Mouse (Mus musculus) testis, adult 2 months (tissue): ENCODE results near the gene Tmem219. TPM values are rescaled to one million over a fixed set of nuclear protein-coding genes. Genes with fewer than 3 reads are reported as not detected.

Experiments used
- H3K27ac ChIP-seq: fragments of 200-500 bp; 2 replicates; pipeline ENCODE4 v1.5.1; 2012; ENCODE audit warnings: low read depth, low read length; ENCODE audit not compliant: control insufficient read depth, insufficient read depth
- H3K27me3 ChIP-seq: fragments of 200-500 bp; 2 replicates; pipeline ENCODE4 v1.6.1; 2012; ENCODE audit warnings: mild to moderate bottlenecking, low read length, moderate library complexity; ENCODE audit not compliant: control insufficient read depth, insufficient read depth
- H3K36me3 ChIP-seq: fragments of 200-500 bp; 2 replicates; pipeline ENCODE4 v1.6.1; 2012; ENCODE audit warnings: mild to moderate bottlenecking, low read length; ENCODE audit not compliant: control insufficient read depth, insufficient read depth
- H3K4me1 ChIP-seq: fragments of 200-500 bp; 2 replicates; pipeline ENCODE4 v1.6.1; 2012; ENCODE audit warnings: low read length; ENCODE audit not compliant: control insufficient read depth, insufficient read depth
- H3K4me3 ChIP-seq: fragments of 200-500 bp; 2 replicates; pipeline ENCODE4 v1.5.1; 2012; ENCODE audit warnings: low read depth, mild to moderate bottlenecking, low read length, moderate library complexity, mixed read lengths; ENCODE audit not compliant: control insufficient read depth
- CTCF ChIP-seq: fragments of 200-500 bp; IDR thresholded peaks from 2 replicates; pipeline ENCODE4 v1.5.1; 2012; ENCODE audit warnings: low read depth, mild to moderate bottlenecking, inconsistent platforms, low read length, moderate library complexity; ENCODE audit not compliant: control insufficient read depth, insufficient read depth, insufficient replicate concordance
- POLR2A ChIP-seq: fragments of 200-500 bp; IDR thresholded peaks from 2 replicates; pipeline ENCODE4 v1.6.1; 2012; ENCODE audit warnings: low read depth, mild to moderate bottlenecking, inconsistent platforms, low read length, moderate library complexity; ENCODE audit not compliant: control insufficient read depth
- polyA plus RNA-seq: library from polyadenylated mRNA; depleted of rRNA; stranded (reverse); fragments of >200 nt; gene quantifications from 2 replicates; pipeline ENCODE4 v1.2.3, GENCODE M21; 2012; rRNA removed

Gene Tmem219
- polyA plus RNA-seq, 1 experiment = 70.3 TPM

DNA sequence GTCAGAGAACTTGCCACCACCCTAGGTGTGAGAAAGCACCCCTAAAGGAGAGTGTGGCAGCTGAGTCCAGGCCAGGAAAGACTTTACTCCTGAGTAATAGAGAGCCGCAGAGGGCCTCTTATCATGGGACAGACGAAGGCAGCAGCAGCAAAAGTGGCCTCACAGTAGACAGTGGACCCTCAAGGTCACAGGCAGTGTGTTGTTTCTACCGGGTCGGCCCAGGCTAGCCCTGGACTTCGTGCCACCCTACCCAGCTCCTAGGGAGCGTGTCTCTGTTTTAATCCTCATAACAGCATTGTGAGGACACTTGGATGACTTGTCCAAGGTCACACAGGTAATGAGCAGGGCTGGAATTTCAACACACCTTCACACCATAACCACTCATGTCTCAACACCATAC is 72.6 kb downstream of the Tmem219 start:
- no peak overlapping the region for H3K27ac ChIP-seq
- H3K4me3 ChIP-seq = no peak overlapping the region
- H3K27me3 ChIP-seq = no peaks in the 10 kb centered on the region
- H3K36me3 ChIP-seq = no peaks in the 10 kb centered on the region
- H3K4me1 ChIP-seq = peaks cover 21% of the 10 kb centered on the region
- no peak for TF ChIP-seq CTCF
- TF ChIP-seq POLR2A = no peak

DNA sequence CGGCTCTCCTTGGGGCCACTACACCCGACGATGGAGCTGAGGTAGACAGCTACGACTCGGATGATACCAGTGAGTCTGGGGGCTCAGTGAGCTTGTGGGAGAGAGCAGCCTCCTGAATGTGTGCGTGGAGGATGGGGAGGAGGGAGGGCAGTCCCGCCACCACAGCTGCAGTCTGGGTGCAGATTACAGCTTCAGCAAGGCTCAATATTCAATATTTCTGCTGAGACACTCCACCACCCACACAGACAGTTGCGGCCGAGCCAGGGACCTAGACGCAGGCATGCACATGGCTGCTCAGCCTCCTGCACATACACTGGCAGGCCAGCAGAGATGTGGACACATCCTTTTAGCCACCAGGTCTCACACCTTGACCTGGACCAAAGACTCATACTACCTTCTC is 73.9 kb downstream of the Tmem219 start:
- TF ChIP-seq POLR2A (no peak), CTCF (no peak)
- H3K4me1 ChIP-seq = peaks cover 21% of the 10 kb centered on the region
- H3K27ac ChIP-seq = no peak overlapping the region
- no peaks in the 10 kb centered on the region for H3K27me3 ChIP-seq
- no peaks in the 10 kb centered on the region for H3K36me3 ChIP-seq
- H3K4me3 ChIP-seq = no peak overlapping the region

GRCm38 (mm10) chr7:126847421-126848398 is 75.0 kb downstream of the Tmem219 start:
- Histone ChIP-seq H3K27ac (no peak overlapping the region), H3K4me3 (peak overlapping the region; percentile 46), H3K27me3 (no peaks in the 10 kb centered on the region), H3K36me3 (no peaks in the 10 kb centered on the region), H3K4me1 (peaks cover 21% of the 10 kb centered on the region)
- TF ChIP-seq CTCF = no peak
- TF ChIP-seq POLR2A = no peak

DNA sequence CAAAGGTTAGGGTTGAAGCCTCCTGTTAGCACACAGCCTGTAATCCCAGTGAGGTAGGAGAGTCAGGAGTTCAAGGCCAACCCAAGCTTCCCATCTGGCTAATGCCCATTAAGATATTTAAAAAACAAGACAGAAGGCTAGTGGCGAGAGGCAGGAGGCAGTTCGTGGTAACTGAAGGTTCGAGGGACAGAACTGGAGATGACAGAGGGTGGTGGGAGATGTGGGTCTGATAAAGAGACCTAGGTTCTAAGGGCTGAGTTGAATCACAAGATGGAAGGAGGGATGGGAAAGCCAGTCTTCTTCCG is 75.6 kb downstream of the Tmem219 start, which contains the start of gene Doc2a:
Gene Doc2a, plus strand, starts transcription at position 301 of the 305 bp plus-strand sequence.
- no peak for TF ChIP-seq CTCF
- TF ChIP-seq POLR2A = no peak
- H3K4me3 ChIP-seq = peak within 1 kb of the TSS; percentile 46
- no peaks in the 10 kb centered on the region for H3K36me3 ChIP-seq
- no peaks in the 10 kb centered on the region for H3K27me3 ChIP-seq
- peaks cover 21% of the 10 kb centered on the region for H3K4me1 ChIP-seq
- no peak within 1 kb of the TSS for H3K27ac ChIP-seq

DNA sequence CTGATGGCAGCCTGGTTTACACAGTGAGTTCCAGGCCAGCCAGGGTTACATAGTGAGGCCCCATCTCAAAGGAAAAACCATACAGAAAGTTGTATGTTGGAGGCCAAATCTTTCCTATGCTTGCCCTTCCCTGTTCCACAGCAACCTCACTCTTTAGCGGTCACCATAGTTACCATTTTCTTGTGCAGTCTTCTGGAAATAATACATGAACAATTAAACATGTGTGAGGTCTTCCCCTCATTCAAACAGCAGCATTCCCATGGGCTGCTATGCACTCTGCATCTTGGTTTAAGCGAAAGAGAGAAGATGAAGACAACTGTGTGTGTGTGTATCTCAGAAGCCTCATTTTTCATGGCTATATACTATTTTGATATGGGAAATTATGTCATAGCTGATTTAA is 77.2 kb downstream of the Tmem219 start:
- Histone ChIP-seq H3K4me1 (peaks cover 19% of the 10 kb centered on the region), H3K36me3 (no peaks in the 10 kb centered on the region), H3K27ac (no peak overlapping the region), H3K27me3 (no peaks in the 10 kb centered on the region), H3K4me3 (no peak overlapping the region)
- TF ChIP-seq CTCF (no peak), POLR2A (no peak)

- Histone ChIP-seq H3K4me1 (peaks cover 9% of the 10 kb centered on the region), H3K4me3 (no peak overlapping the region), H3K36me3 (no peaks in the 10 kb centered on the region), H3K27me3 (no peaks in the 10 kb centered on the region), H3K27ac (no peak overlapping the region)
- TF ChIP-seq CTCF = no peak
- TF ChIP-seq POLR2A = no peak
These were observed 79.4 kb downstream of the Tmem219 start for GRCm38 (mm10) chr7:126843276-126843675.

Other genes starting within 250 kb of the Tmem219 start
- gene Sult1a1, start 246.5 kb downstream of the Tmem219 start, polyA plus RNA-seq = 5.8 and 7.1 TPM in 2 replicates
- 35.7 and 38.7 TPM in 2 replicates for gene Bola2, start 227.5 kb downstream of the Tmem219 start, polyA plus RNA-seq
- 8.3 and 9.5 TPM in 2 replicates for gene Slx1b, start 227.1 kb downstream of the Tmem219 start, polyA plus RNA-seq
- 2.5 and 2.6 TPM in 2 replicates for gene Coro1a, start 215.1 kb downstream of the Tmem219 start, polyA plus RNA-seq
- gene Mapk3, start 163.3 kb downstream of the Tmem219 start, polyA plus RNA-seq = 337 and 349 TPM in 2 replicates
- gene Gdpd3, start 156.6 kb downstream of the Tmem219 start, polyA plus RNA-seq = 3.5 and 3.9 TPM in 2 replicates
- gene Ypel3, start 146.0 kb downstream of the Tmem219 start, polyA plus RNA-seq = 74.3 and 92.1 TPM in 2 replicates
- 1.1 and 1.2 TPM in 2 replicates for gene Tbx6, start 141.4 kb downstream of the Tmem219 start, polyA plus RNA-seq
- gene Ppp4c, start 130.4 kb downstream of the Tmem219 start, polyA plus RNA-seq = 252 and 262 TPM in 2 replicates
- gene Fam57b, start 125.2 kb downstream of the Tmem219 start, polyA plus RNA-seq = 7.9 and 9.8 TPM in 2 replicates
- gene 4930451I11Rik, start 91.3 kb downstream of the Tmem219 start, polyA plus RNA-seq = 103 and 114 TPM in 2 replicates
- gene Doc2a, start 75.5 kb downstream of the Tmem219 start, polyA plus RNA-seq = 1.9 and 2.2 TPM in 2 replicates
- 76.6 and 77.1 TPM in 2 replicates for gene Hirip3, start 60.9 kb downstream of the Tmem219 start, polyA plus RNA-seq
- gene Ino80e, start 60.5 kb downstream of the Tmem219 start, polyA plus RNA-seq = 74.1 and 80.9 TPM in 2 replicates
- gene Taok2, start 38.2 kb downstream of the Tmem219 start, polyA plus RNA-seq = 43.5 and 49.4 TPM in 2 replicates
- gene Kctd13, start 6.0 kb upstream of the Tmem219 start, polyA plus RNA-seq = 80.0 and 85.5 TPM in 2 replicates
- gene Asphd1, start 26.7 kb upstream of the Tmem219 start, polyA plus RNA-seq = 1.4 TPM in 2 replicates
- 9.9 and 10.7 TPM in 2 replicates for gene Sez6l2, start 27.6 kb upstream of the Tmem219 start, polyA plus RNA-seq
- gene Cdipt, start 53.0 kb upstream of the Tmem219 start, polyA plus RNA-seq = 83.3 and 84.9 TPM in 2 replicates
- gene Cdiptos, start 53.2 kb upstream of the Tmem219 start, polyA plus RNA-seq = 804 and 822 TPM in 2 replicates
- gene Mvp, start 91.7 kb upstream of the Tmem219 start, polyA plus RNA-seq = 3.0 and 4.0 TPM in 2 replicates
- gene Pagr1b, start 93.6 kb upstream of the Tmem219 start, polyA plus RNA-seq = 0.90 and 1.2 TPM in 2 replicates
- 1.3 and 2.0 TPM in 2 replicates for gene Pagr1a, start 94.4 kb upstream of the Tmem219 start, polyA plus RNA-seq
- 13.5 and 16.2 TPM in 2 replicates for gene Gm42742, start 98.2 kb upstream of the Tmem219 start, polyA plus RNA-seq
- gene Prrt2, start 98.3 kb upstream of the Tmem219 start, polyA plus RNA-seq = 2.7 and 3.4 TPM in 2 replicates
- 59.1 and 59.6 TPM in 2 replicates for gene Maz, start 104.1 kb upstream of the Tmem219 start, polyA plus RNA-seq
- 10.2 and 11.2 TPM in 2 replicates for gene Kif22, start 119.6 kb upstream of the Tmem219 start, polyA plus RNA-seq
- 0.76 and 0.93 TPM in 2 replicates for gene Zg16, start 164.4 kb upstream of the Tmem219 start, polyA plus RNA-seq
- 4.6 and 4.9 TPM in 2 replicates for gene AI467606, start 168.4 kb upstream of the Tmem219 start, polyA plus RNA-seq
- 0.05 and 0.22 TPM in 2 replicates for gene Qprt, start 199.3 kb upstream of the Tmem219 start, polyA plus RNA-seq
- 0.09 and 0.10 TPM in 2 replicates for gene Spn, start 214.9 kb upstream of the Tmem219 start, polyA plus RNA-seq